Mouse (Mus musculus): ENCODE measurements around the gene Tenm4. TPM values are rescaled to one million over a fixed set of nuclear protein-coding genes. Genes with fewer than 3 reads are reported as not detected.

The Tenm4 gene
- polyA plus RNA-seq, 1 experiment from 2014 or later, result 0.68 TPM

- no peak for DNase-seq
- Histone ChIP-seq H3K4me3 (ENCODE audit: low read depth, low read length) (no peak overlapping the region), H3K9me3 (ENCODE audit: low read length) (no peaks in the 10 kb centered on the region), H3K27me3 (ENCODE audit: insufficient read depth, low read length) (no peaks in the 10 kb centered on the region), H3K9ac (replicated peaks) (no peak overlapping the region), H3K27ac (ENCODE audit: low read depth) (no peak overlapping the region), H3K36me3 (replicated peaks; ENCODE audit: insufficient read depth, low read length) (no peaks in the 10 kb centered on the region), H3K4me2 (ENCODE audit: low read depth, low read length) (no peak overlapping the region), H3K4me1 (ENCODE audit: insufficient read depth) (no peaks in the 10 kb centered on the region)
- TF ChIP-seq EP300 (IDR thresholded peaks at IDR 0.05; ENCODE audit: low read depth) (no peak), CTCF (IDR thresholded peaks at IDR 0.05; ENCODE audit: low read depth) (no peak)
- WGBS (ENCODE audit: insufficient replicate concordance), result 60% methylated on average over 3 of the region's 3 CpGs
- ATAC-seq, result no peak
Measured at GRCm38 (mm10) chr7:96301813-96302212, 130.8 kb downstream of the Tenm4 start.

GRCm38 (mm10) chr7:96303963-96304362 lies 132.9 kb downstream of the Tenm4 start:
- no peaks in the 10 kb centered on the region for H3K36me3 ChIP-seq (replicated peaks; ENCODE audit: insufficient read depth, low read length)
- WGBS (ENCODE audit: insufficient replicate concordance), result 41% methylated on average over 2 of the region's 2 CpGs
- H3K9ac ChIP-seq (replicated peaks), result no peak overlapping the region
- no peak overlapping the region for H3K27ac ChIP-seq (ENCODE audit: low read depth)
- DNase-seq (no peak), ATAC-seq (no peak)
- H3K4me3 ChIP-seq (ENCODE audit: low read depth, low read length), result no peak overlapping the region
- TF ChIP-seq CTCF (IDR thresholded peaks at IDR 0.05; ENCODE audit: low read depth), result no peak
- no peak for TF ChIP-seq EP300 (IDR thresholded peaks at IDR 0.05; ENCODE audit: low read depth)
- H3K4me1 ChIP-seq (ENCODE audit: insufficient read depth), result no peaks in the 10 kb centered on the region
- H3K4me2 ChIP-seq (ENCODE audit: low read depth, low read length), result no peak overlapping the region
- no peaks in the 10 kb centered on the region for H3K9me3 ChIP-seq (ENCODE audit: low read length)
- H3K27me3 ChIP-seq (ENCODE audit: insufficient read depth, low read length), result no peaks in the 10 kb centered on the region

GRCm38 (mm10) chr7:96305382-96305935 lies 134.4 kb downstream of the Tenm4 start:
- Histone ChIP-seq H3K9me3 (ENCODE audit: low read length) (no peaks in the 10 kb centered on the region), H3K27ac (ENCODE audit: low read depth) (no peak overlapping the region), H3K4me2 (ENCODE audit: low read depth, low read length) (no peak overlapping the region), H3K4me1 (ENCODE audit: insufficient read depth) (no peaks in the 10 kb centered on the region), H3K36me3 (replicated peaks; ENCODE audit: insufficient read depth, low read length) (no peaks in the 10 kb centered on the region), H3K4me3 (ENCODE audit: low read depth, low read length) (no peak overlapping the region), H3K27me3 (ENCODE audit: insufficient read depth, low read length) (no peaks in the 10 kb centered on the region), H3K9ac (replicated peaks) (no peak overlapping the region)
- ATAC-seq, result no peak
- no peak for DNase-seq
- WGBS (ENCODE audit: insufficient replicate concordance), result 47% methylated on average over 5 of the region's 5 CpGs
- TF ChIP-seq EP300 (IDR thresholded peaks at IDR 0.05; ENCODE audit: low read depth) (no peak), CTCF (IDR thresholded peaks at IDR 0.05; ENCODE audit: low read depth) (no peak)

GRCm38 (mm10) chr7:96308106-96308505 lies 137.1 kb downstream of the Tenm4 start:
- no peak for TF ChIP-seq EP300 (IDR thresholded peaks at IDR 0.05; ENCODE audit: low read depth)
- TF ChIP-seq CTCF (IDR thresholded peaks at IDR 0.05; ENCODE audit: low read depth), result no peak
- Histone ChIP-seq H3K4me3 (ENCODE audit: low read depth, low read length) (no peak overlapping the region), H3K36me3 (replicated peaks; ENCODE audit: insufficient read depth, low read length) (no peaks in the 10 kb centered on the region), H3K4me1 (ENCODE audit: insufficient read depth) (no peaks in the 10 kb centered on the region), H3K27me3 (ENCODE audit: insufficient read depth, low read length) (no peaks in the 10 kb centered on the region), H3K9me3 (ENCODE audit: low read length) (no peaks in the 10 kb centered on the region), H3K9ac (replicated peaks) (no peak overlapping the region), H3K27ac (ENCODE audit: low read depth) (no peak overlapping the region), H3K4me2 (ENCODE audit: low read depth, low read length) (no peak overlapping the region)
- 76% methylated on average over 6 of the region's 6 CpGs for WGBS (ENCODE audit: insufficient replicate concordance)
- DNase-seq (no peak), ATAC-seq (no peak)

- ATAC-seq, result no peak
- H3K4me2 ChIP-seq (ENCODE audit: low read depth, low read length), result no peak overlapping the region
- peaks cover 3% of the 10 kb centered on the region; the same call in 1 of the 2 replicates for H3K9me3 ChIP-seq (ENCODE audit: low read length)
- H3K27ac ChIP-seq (ENCODE audit: low read depth), result no peak overlapping the region
- TF ChIP-seq EP300 (IDR thresholded peaks at IDR 0.05; ENCODE audit: low read depth), result no peak
- no peak for TF ChIP-seq CTCF (IDR thresholded peaks at IDR 0.05; ENCODE audit: low read depth)
- no peak overlapping the region for H3K9ac ChIP-seq (replicated peaks)
- 62% methylated on average over 4 of the region's 4 CpGs for WGBS (ENCODE audit: insufficient replicate concordance)
- H3K36me3 ChIP-seq (replicated peaks; ENCODE audit: insufficient read depth, low read length), result no peaks in the 10 kb centered on the region
- no peak overlapping the region for H3K4me3 ChIP-seq (ENCODE audit: low read depth, low read length)
- no peak for DNase-seq
- H3K27me3 ChIP-seq (ENCODE audit: insufficient read depth, low read length), result no peaks in the 10 kb centered on the region
- no peaks in the 10 kb centered on the region for H3K4me1 ChIP-seq (ENCODE audit: insufficient read depth)
Measured at GRCm38 (mm10) chr7:96329343-96329742, 158.3 kb downstream of the Tenm4 start.

- TF ChIP-seq CTCF (IDR thresholded peaks at IDR 0.05; ENCODE audit: low read depth) (no peak), EP300 (IDR thresholded peaks at IDR 0.05; ENCODE audit: low read depth) (no peak)
- Histone ChIP-seq H3K4me2 (ENCODE audit: low read depth, low read length) (no peak overlapping the region), H3K4me3 (ENCODE audit: low read depth, low read length) (no peak overlapping the region), H3K4me1 (ENCODE audit: insufficient read depth) (no peaks in the 10 kb centered on the region), H3K36me3 (replicated peaks; ENCODE audit: insufficient read depth, low read length) (no peaks in the 10 kb centered on the region), H3K27ac (ENCODE audit: low read depth) (no peak overlapping the region), H3K9me3 (ENCODE audit: low read length) (no peaks in the 10 kb centered on the region), H3K27me3 (ENCODE audit: insufficient read depth, low read length) (no peaks in the 10 kb centered on the region), H3K9ac (replicated peaks) (no peak overlapping the region)
- WGBS (ENCODE audit: insufficient replicate concordance), result 40% methylated on average over 1 of the region's 1 CpGs
- no peak for ATAC-seq
- no peak for DNase-seq
Measured at GRCm38 (mm10) chr7:96331186-96331585, 160.1 kb downstream of the Tenm4 start.

- no peaks in the 10 kb centered on the region for H3K4me1 ChIP-seq (ENCODE audit: insufficient read depth)
- H3K4me2 ChIP-seq (ENCODE audit: low read depth, low read length), result no peak overlapping the region
- H3K4me3 ChIP-seq (ENCODE audit: low read depth, low read length), result no peak overlapping the region
- H3K27me3 ChIP-seq (ENCODE audit: insufficient read depth, low read length), result no peaks in the 10 kb centered on the region
- ATAC-seq, result no peak
- H3K36me3 ChIP-seq (replicated peaks; ENCODE audit: insufficient read depth, low read length), result no peaks in the 10 kb centered on the region
- no peak overlapping the region for H3K9ac ChIP-seq (replicated peaks)
- no peaks in the 10 kb centered on the region for H3K9me3 ChIP-seq (ENCODE audit: low read length)
- no peak for DNase-seq
- WGBS (ENCODE audit: insufficient replicate concordance), result 29% methylated on average over 2 of the region's 2 CpGs
- no peak overlapping the region for H3K27ac ChIP-seq (ENCODE audit: low read depth)
- TF ChIP-seq EP300 (IDR thresholded peaks at IDR 0.05; ENCODE audit: low read depth) (no peak), CTCF (IDR thresholded peaks at IDR 0.05; ENCODE audit: low read depth) (no peak)
Measured at GRCm38 (mm10) chr7:96334361-96334760, 163.3 kb downstream of the Tenm4 start.

Measured in liver, postnatal 0 days (tissue).